Mouse (Mus musculus): ENCODE data around the gene Zfp422. TPM values are rescaled to one million over a fixed set of nuclear protein-coding genes. Genes with fewer than 3 reads are reported as not detected.
A peak's percentile ranks its signal among the peaks of the same experiment; 100 is the strongest.

Gene Zfp422
- polyA plus RNA-seq, 1 experiment from 2014 or later = 135 TPM

GRCm38 (mm10) chr6:116639663-116640062, 10.9 kb upstream of the Zfp422 start:
- no peak overlapping the region for H3K4me3 ChIP-seq (ENCODE audit: low read depth, low read length)
- H3K9ac ChIP-seq (ENCODE audit: low read depth, low read length) = no peak overlapping the region
- WGBS = 64% methylated on average over 2 of the region's 2 CpGs
- H3K9me3 ChIP-seq (replicated peaks; ENCODE audit: control insufficient read depth, low read length, poor library complexity, severe bottlenecking) = no peaks in the 10 kb centered on the region
- H3K4me2 ChIP-seq (ENCODE audit: low read length) = no peak overlapping the region
- no peaks in the 10 kb centered on the region for H3K36me3 ChIP-seq (ENCODE audit: control insufficient read depth, insufficient read depth, low read length)
- H3K27ac ChIP-seq (ENCODE audit: low read length) = no peak overlapping the region
- ATAC-seq = no peak
- H3K27me3 ChIP-seq (ENCODE audit: control insufficient read depth, insufficient read depth, low read depth, low read length) = no peaks in the 10 kb centered on the region
- no peaks in the 10 kb centered on the region for H3K4me1 ChIP-seq (ENCODE audit: control insufficient read depth, insufficient read depth, low read length)

- Histone ChIP-seq H3K4me3 (ENCODE audit: low read depth, low read length) (no peak overlapping the region), H3K36me3 (ENCODE audit: control insufficient read depth, insufficient read depth, low read length) (no peaks in the 10 kb centered on the region), H3K27ac (ENCODE audit: low read length) (no peak overlapping the region), H3K4me2 (ENCODE audit: low read length) (no peak overlapping the region), H3K4me1 (ENCODE audit: control insufficient read depth, insufficient read depth, low read length) (no peaks in the 10 kb centered on the region), H3K9ac (ENCODE audit: low read depth, low read length) (no peak overlapping the region), H3K27me3 (ENCODE audit: control insufficient read depth, insufficient read depth, low read depth, low read length) (no peaks in the 10 kb centered on the region), H3K9me3 (replicated peaks; ENCODE audit: control insufficient read depth, low read length, poor library complexity, severe bottlenecking) (no peaks in the 10 kb centered on the region)
- WGBS = 88% methylated on average over 2 of the region's 2 CpGs
- no peak for ATAC-seq
These were observed 10.1 kb upstream of the Zfp422 start for GRCm38 (mm10) chr6:116638871-116639270.

DNA sequence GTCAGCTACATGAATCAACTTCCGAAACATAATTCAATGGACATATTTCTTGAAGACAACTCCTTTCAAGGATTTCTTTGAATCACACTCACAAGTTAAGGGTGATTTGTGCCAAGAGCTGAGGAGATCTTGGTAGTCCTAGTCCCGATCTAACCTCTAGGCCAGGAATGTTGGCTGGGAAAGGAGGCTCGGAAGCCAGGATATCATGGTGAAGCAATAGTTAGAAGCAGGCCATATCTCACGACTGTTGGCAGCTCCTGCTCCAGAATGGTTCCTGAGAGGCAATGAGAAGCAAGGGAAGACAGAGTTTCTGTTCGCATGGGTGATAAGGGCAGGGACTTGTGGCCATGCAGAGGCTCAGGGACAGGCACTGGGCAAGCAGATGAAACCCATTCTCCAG, 8.7 kb upstream of the Zfp422 start:
- Histone ChIP-seq H3K27ac (ENCODE audit: low read length) (no peak overlapping the region), H3K9ac (ENCODE audit: low read depth, low read length) (no peak overlapping the region), H3K9me3 (replicated peaks; ENCODE audit: control insufficient read depth, low read length, poor library complexity, severe bottlenecking) (no peaks in the 10 kb centered on the region), H3K36me3 (ENCODE audit: control insufficient read depth, insufficient read depth, low read length) (no peaks in the 10 kb centered on the region), H3K4me1 (ENCODE audit: control insufficient read depth, insufficient read depth, low read length) (no peaks in the 10 kb centered on the region), H3K27me3 (ENCODE audit: control insufficient read depth, insufficient read depth, low read depth, low read length) (no peaks in the 10 kb centered on the region), H3K4me2 (ENCODE audit: low read length) (no peak overlapping the region), H3K4me3 (ENCODE audit: low read depth, low read length) (no peak overlapping the region)
- no peak for ATAC-seq
- WGBS = 92% methylated on average over 5 of the region's 5 CpGs

- no peak overlapping the region for H3K9ac ChIP-seq (ENCODE audit: low read depth, low read length)
- no peak overlapping the region for H3K4me2 ChIP-seq (ENCODE audit: low read length)
- H3K4me3 ChIP-seq (ENCODE audit: low read depth, low read length) = no peak overlapping the region
- H3K27me3 ChIP-seq (ENCODE audit: control insufficient read depth, insufficient read depth, low read depth, low read length) = no peaks in the 10 kb centered on the region
- H3K36me3 ChIP-seq (ENCODE audit: control insufficient read depth, insufficient read depth, low read length) = no peaks in the 10 kb centered on the region
- WGBS = 83% methylated on average over 9 of the region's 9 CpGs
- H3K4me1 ChIP-seq (ENCODE audit: control insufficient read depth, insufficient read depth, low read length) = no peaks in the 10 kb centered on the region
- no peak for ATAC-seq
- H3K9me3 ChIP-seq (replicated peaks; ENCODE audit: control insufficient read depth, low read length, poor library complexity, severe bottlenecking) = no peaks in the 10 kb centered on the region
- H3K27ac ChIP-seq (ENCODE audit: low read length) = no peak overlapping the region
These were observed 7.9 kb upstream of the Zfp422 start for GRCm38 (mm10) chr6:116636581-116637235.

DNA sequence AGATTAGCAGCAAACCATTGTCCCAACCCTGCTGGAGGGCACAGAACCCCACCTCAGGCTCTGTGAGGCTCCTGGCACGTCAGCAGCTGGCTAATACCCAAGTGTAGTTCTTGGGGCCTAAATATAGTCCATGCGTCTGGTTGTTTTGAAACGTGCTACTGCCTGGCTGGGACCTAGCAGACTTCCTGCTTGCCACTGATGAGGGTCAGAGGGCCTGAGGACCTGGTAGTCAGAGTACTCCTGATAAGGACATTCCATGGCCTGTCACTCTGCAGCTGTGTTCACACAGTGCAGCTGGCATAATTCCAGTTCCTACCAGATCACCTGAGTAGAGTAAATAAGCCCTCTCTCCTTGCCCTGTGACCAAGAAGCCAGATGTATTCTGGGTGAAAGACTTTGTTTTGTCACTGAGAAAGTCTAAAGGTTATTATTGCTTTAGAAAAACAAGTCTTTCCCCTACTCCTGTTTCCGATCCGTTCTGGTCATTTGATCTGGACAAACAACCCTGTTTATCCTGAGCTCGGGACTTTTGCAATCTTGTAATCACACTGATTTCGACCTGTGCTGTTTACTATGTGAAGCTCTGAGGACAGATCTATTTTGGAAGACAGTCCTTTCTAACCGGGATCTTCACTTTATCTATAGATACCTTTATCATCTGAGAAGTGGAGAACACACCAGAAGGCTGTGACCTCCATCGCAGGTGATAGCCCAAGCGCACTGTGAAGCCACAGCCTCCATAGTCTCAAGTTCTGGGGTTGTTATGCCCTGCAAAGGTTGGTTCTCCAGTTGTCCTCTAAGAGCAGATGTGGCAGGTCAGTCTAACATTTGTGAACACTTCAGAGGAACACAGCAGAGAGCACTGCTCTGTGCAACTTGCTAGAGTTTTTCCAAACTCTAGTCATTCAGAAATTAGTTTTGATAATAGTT, 6.7 kb upstream of the Zfp422 start:
- H3K36me3 ChIP-seq (ENCODE audit: control insufficient read depth, insufficient read depth, low read length) = no peaks in the 10 kb centered on the region
- H3K4me2 ChIP-seq (ENCODE audit: low read length) = no peak overlapping the region
- H3K9me3 ChIP-seq (replicated peaks; ENCODE audit: control insufficient read depth, low read length, poor library complexity, severe bottlenecking) = no peaks in the 10 kb centered on the region
- no peak overlapping the region for H3K27ac ChIP-seq (ENCODE audit: low read length)
- H3K27me3 ChIP-seq (ENCODE audit: control insufficient read depth, insufficient read depth, low read depth, low read length) = no peaks in the 10 kb centered on the region
- ATAC-seq = no peak
- no peak overlapping the region for H3K9ac ChIP-seq (ENCODE audit: low read depth, low read length)
- no peaks in the 10 kb centered on the region for H3K4me1 ChIP-seq (ENCODE audit: control insufficient read depth, insufficient read depth, low read length)
- 76% methylated on average over 10 of the region's 10 CpGs for WGBS
- H3K4me3 ChIP-seq (ENCODE audit: low read depth, low read length) = no peak overlapping the region

DNA sequence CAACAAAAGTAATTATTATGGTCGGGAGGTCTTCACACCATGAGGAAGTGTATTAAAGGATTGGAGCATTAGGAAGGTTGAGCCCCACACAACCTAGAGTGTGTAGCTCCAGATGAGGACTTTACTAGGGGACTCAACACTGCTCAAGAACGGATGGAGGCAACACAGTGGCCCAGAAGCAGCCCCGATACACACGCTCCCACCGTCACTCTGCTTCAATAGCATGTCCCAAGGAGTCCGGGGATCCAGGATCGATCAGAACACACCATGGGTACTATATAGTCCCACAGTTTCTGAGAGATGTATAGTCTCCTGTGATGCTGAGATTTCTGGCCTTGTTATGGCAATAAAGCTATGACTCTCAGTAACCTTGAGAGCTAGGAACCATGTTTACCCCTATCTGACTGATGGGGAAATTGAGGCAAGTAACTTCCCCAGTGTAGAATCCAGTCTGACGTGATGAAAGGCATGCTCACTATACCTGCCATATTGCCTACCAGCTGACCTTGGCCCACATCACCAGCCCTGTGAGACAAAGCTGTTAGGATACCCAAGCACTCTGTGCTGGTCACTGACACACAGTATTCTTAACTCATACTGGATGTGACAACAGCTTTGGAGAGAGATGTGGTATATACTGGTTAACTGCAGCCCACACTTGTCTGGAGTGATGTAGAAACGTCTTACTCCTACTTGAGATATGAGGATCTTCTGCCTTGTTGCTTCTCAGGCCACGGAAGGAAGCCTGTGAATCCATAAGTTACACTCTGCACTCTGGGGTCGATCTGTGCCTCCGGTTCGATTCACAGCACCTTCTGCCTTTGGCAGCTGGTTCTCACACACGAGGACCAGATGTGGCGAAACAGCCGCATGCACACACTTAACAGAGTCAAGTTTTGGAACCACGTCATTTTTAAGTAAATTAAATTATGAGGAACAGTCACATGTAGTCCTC, 5.2 kb upstream of the Zfp422 start:
- 95% methylated on average over 17 of the region's 17 CpGs for WGBS
- no peak overlapping the region for H3K4me3 ChIP-seq (ENCODE audit: low read depth, low read length)
- no peak for ATAC-seq
- no peaks in the 10 kb centered on the region for H3K27me3 ChIP-seq (ENCODE audit: control insufficient read depth, insufficient read depth, low read depth, low read length)
- no peaks in the 10 kb centered on the region for H3K36me3 ChIP-seq (ENCODE audit: control insufficient read depth, insufficient read depth, low read length)
- H3K4me1 ChIP-seq (ENCODE audit: control insufficient read depth, insufficient read depth, low read length) = peaks cover 5% of the 10 kb centered on the region; the same call in 1 of the 2 replicates
- H3K4me2 ChIP-seq (ENCODE audit: low read length) = no peak overlapping the region
- H3K9me3 ChIP-seq (replicated peaks; ENCODE audit: control insufficient read depth, low read length, poor library complexity, severe bottlenecking) = no peaks in the 10 kb centered on the region
- H3K27ac ChIP-seq (ENCODE audit: low read length) = no peak overlapping the region
- no peak overlapping the region for H3K9ac ChIP-seq (ENCODE audit: low read depth, low read length)

- no peak for ATAC-seq
- H3K4me2 ChIP-seq (ENCODE audit: low read length) = no peak overlapping the region
- 45% methylated on average over 1 of the region's 1 CpGs for WGBS
These were observed 3.3 kb upstream of the Zfp422 start for GRCm38 (mm10) chr6:116632129-116632528.

DNA sequence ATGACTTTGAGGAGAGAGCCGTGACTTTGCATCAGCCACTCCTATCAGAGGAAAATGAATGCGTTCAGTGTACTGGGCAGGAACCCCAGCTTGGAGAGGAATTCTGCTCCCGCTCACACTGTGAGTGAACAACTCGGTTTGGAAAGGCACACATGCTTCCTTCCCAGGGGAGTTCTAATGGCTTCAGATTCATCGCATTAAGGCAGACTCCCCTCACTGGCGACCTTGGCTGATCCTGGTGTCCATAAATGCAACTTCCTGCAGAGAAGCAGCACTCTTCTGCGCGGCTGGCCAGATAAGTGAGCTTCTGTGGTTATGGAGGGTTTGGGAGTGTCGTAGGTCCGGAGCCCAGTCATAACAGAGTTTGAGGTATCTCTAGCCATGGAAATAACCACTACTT, 967 bp upstream of the Zfp422 start:
- 88% methylated on average over 10 of the region's 10 CpGs for WGBS
- no peak overlapping the region for H3K4me3 ChIP-seq (ENCODE audit: low read depth, low read length)
- peaks cover 13% of the 10 kb centered on the region for H3K4me1 ChIP-seq (ENCODE audit: control insufficient read depth, insufficient read depth, low read length)
- no peak for ATAC-seq
- H3K36me3 ChIP-seq (ENCODE audit: control insufficient read depth, insufficient read depth, low read length) = peaks cover 3% of the 10 kb centered on the region; the same call in 1 of the 2 replicates
- H3K9ac ChIP-seq (ENCODE audit: low read depth, low read length) = no peak overlapping the region
- peak overlapping the region; percentile 95; the same call in 1 of the 2 replicates for H3K27ac ChIP-seq (ENCODE audit: low read length)
- H3K4me2 ChIP-seq (ENCODE audit: low read length) = no peak overlapping the region
- H3K9me3 ChIP-seq (replicated peaks; ENCODE audit: control insufficient read depth, low read length, poor library complexity, severe bottlenecking) = no peaks in the 10 kb centered on the region
- no peaks in the 10 kb centered on the region for H3K27me3 ChIP-seq (ENCODE audit: control insufficient read depth, insufficient read depth, low read depth, low read length)

More at GRCm38 (mm10) chr6:116632129-116632528, 3.3 kb upstream of the Zfp422 start:
- no peaks in the 10 kb centered on the region for H3K36me3 ChIP-seq (ENCODE audit: control insufficient read depth, insufficient read depth, low read length)
- H3K9me3 ChIP-seq (replicated peaks; ENCODE audit: control insufficient read depth, low read length, poor library complexity, severe bottlenecking) = no peaks in the 10 kb centered on the region
- H3K4me1 ChIP-seq (ENCODE audit: control insufficient read depth, insufficient read depth, low read length) = peaks cover 6% of the 10 kb centered on the region
- no peak overlapping the region for H3K9ac ChIP-seq (ENCODE audit: low read depth, low read length)
- no peak overlapping the region for H3K4me3 ChIP-seq (ENCODE audit: low read depth, low read length)
- H3K27ac ChIP-seq (ENCODE audit: low read length) = no peak overlapping the region
- H3K27me3 ChIP-seq (ENCODE audit: control insufficient read depth, insufficient read depth, low read depth, low read length) = no peaks in the 10 kb centered on the region
